Mouse (Mus musculus) stomach, embryonic 16.5 days (tissue): ENCODE measurements around the gene Erg. TPM values are rescaled to one million over a fixed set of nuclear protein-coding genes. Genes with fewer than 3 reads are reported as not detected.

ENCODE experiments used
- ATAC-seq: fragments of 200-750 bp; cut with Nextera tagmentation; 2 replicates; pipeline ENCODE4 v1.8.0; 2017; ENCODE audit warnings: moderate number of reproducible peaks, moderate TSS enrichment; ENCODE audit not compliant: insufficient read depth, low FRiP score
- H3K27ac ChIP-seq: fragments of 300-500 bp; sonication (generic); 2 replicates; pipeline ENCODE4 v1.5.1; 2014; ENCODE audit warnings: low read length
- H3K27me3 ChIP-seq: fragments of 300-500 bp; sonication (generic); 2 replicates; pipeline ENCODE4 v1.6.1; 2014; ENCODE audit warnings: low read length, control low read depth, mixed read lengths; ENCODE audit not compliant: control insufficient read depth, insufficient read depth
- H3K36me3 ChIP-seq: fragments of 300-500 bp; sonication (generic); 2 replicates; pipeline ENCODE4 v1.6.1; 2014; ENCODE audit warnings: low read length; ENCODE audit not compliant: control insufficient read depth, insufficient read depth
- H3K4me1 ChIP-seq: fragments of 300-500 bp; sonication (generic); 2 replicates; pipeline ENCODE4 v1.6.1; 2014; ENCODE audit warnings: low read length, control low read depth, mixed read lengths; ENCODE audit not compliant: control insufficient read depth, insufficient read depth
- H3K4me2 ChIP-seq: fragments of 300-500 bp; sonication (generic); 2 replicates; pipeline ENCODE4 v1.6.1; 2014; ENCODE audit warnings: low read depth, low read length, mixed read lengths
- H3K4me3 ChIP-seq: fragments of 300-500 bp; sonication (generic); replicated peaks from 2 replicates; pipeline ENCODE4 v1.5.1; 2014; ENCODE audit warnings: mild to moderate bottlenecking, low read length
- H3K9ac ChIP-seq: fragments of 300-500 bp; sonication (generic); 2 replicates; pipeline ENCODE4 v1.6.1; 2014; ENCODE audit warnings: low read length
- H3K9me3 ChIP-seq: fragments of 300-500 bp; sonication (generic); replicated peaks from 2 replicates; pipeline ENCODE4 v1.6.1; 2016; ENCODE audit warnings: low read length, control low read depth; ENCODE audit not compliant: control insufficient read depth
- WGBS: fragments of 180-500 bp; shearing (Covaris S2); extraction: QIAGEN DNeasy Blood & Tissue Kit; methylation state at CpG from one replicate; pipeline ENCODE4 v1.1.7; 2014; 5-methylcytosine and 5-hydroxymethylcytosine counted together
- polyA plus RNA-seq: library from polyadenylated mRNA; unstranded; fragments of >200 nt; fragmentation: Nextera tagmentation; extraction: Ambion mirVana; gene quantifications from 2 replicates; pipeline ENCODE4 v1.2.1, GENCODE M21; 2015

Erg gene
- polyA plus RNA-seq, 1 experiment from 2014 or later: 4.5 TPM

GRCm38 (mm10) chr16:95340885-95341791 is 245.3 kb downstream of the Erg start:
- no peaks in the 10 kb centered on the region for H3K9me3 ChIP-seq
- peak overlapping the region; percentile 66 for H3K27ac ChIP-seq
- peaks cover 16% of the 10 kb centered on the region for H3K4me1 ChIP-seq
- H3K4me2 ChIP-seq: peak overlapping the region; percentile 40
- no peaks in the 10 kb centered on the region; the same call in 1 of the 2 replicates for H3K27me3 ChIP-seq
- WGBS: 20% methylated on average over 28 of the region's 28 CpGs
- H3K9ac ChIP-seq: peak overlapping the region; percentile 28; the same call in 1 of the 2 replicates
- no peaks in the 10 kb centered on the region for H3K36me3 ChIP-seq
- no peak overlapping the region for H3K4me3 ChIP-seq
- peak; percentile 87 for ATAC-seq

DNA sequence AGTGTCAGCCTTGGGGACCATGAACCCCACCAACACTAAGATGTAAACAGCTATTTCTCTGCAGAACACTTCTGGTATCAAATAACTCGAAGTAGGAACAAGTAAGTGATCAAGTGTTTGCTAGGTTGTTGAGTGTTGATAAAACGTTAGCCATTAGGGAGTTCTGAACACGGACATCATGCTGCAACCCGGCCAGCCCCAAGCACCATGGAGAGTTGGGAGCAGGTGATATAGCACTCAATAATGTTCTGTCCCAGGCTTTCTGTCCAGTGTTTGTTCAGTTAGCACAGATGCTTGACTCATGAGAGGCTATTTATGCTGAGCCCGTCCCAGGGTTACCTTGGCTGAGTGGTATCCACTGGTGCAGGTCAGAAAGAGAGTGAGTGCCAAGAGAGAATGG is 254.2 kb downstream of the Erg start:
- no peak overlapping the region for H3K4me2 ChIP-seq
- no peak for ATAC-seq
- H3K27me3 ChIP-seq: no peaks in the 10 kb centered on the region
- no peak overlapping the region for H3K27ac ChIP-seq
- no peaks in the 10 kb centered on the region for H3K9me3 ChIP-seq
- H3K36me3 ChIP-seq: no peaks in the 10 kb centered on the region
- H3K9ac ChIP-seq: no peak overlapping the region
- 75% methylated on average over 5 of the region's 5 CpGs for WGBS
- H3K4me3 ChIP-seq: no peak overlapping the region
- H3K4me1 ChIP-seq: no peaks in the 10 kb centered on the region

DNA sequence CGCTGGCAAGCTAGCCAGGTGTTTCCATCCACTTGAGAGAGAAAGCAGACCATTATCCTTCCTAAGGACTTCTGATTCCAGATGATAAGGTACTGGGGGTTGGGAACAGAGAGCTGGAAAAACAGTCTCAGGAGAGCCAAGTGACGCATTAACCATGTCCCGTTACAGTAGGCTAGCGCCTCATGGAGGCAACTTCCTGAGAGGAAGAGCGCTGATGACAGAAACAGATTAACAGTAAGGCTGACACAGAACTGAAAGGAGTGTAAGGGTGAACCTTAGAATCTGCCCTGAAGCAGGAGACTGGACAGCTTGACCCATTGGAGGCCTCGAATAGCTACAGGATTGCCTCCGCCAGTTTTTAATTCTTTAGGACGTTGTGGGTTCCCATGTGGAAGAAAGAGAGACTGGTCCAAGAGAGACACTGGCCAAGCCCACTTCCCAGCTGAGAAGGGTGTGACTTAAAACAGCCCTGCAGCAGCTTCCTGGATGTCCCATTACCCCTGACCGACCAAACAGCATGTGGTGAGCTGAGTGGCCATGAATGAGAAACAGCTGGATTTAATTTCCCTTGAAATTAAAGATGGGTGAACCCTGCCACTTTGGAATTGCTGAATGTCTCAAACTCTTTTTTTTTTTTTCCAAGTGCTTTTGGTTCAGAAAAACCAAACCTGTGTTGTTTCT is 264.3 kb downstream of the Erg start:
- H3K4me3 ChIP-seq: no peak overlapping the region
- no peaks in the 10 kb centered on the region for H3K27me3 ChIP-seq
- H3K36me3 ChIP-seq: no peaks in the 10 kb centered on the region
- peak overlapping the region; percentile 51; the same call in 1 of the 2 replicates for H3K27ac ChIP-seq
- no peak overlapping the region for H3K4me2 ChIP-seq
- ATAC-seq: no peak
- H3K9ac ChIP-seq: no peak overlapping the region
- WGBS: 61% methylated on average over 9 of the region's 9 CpGs
- H3K4me1 ChIP-seq: no peaks in the 10 kb centered on the region
- H3K9me3 ChIP-seq: no peaks in the 10 kb centered on the region

Other genes with a start within 250 kb of the Erg start
- 59.8 and 64.8 TPM in 2 replicates for gene Ets2, start 115.5 kb upstream of the Erg start, polyA plus RNA-seq